Mouse (Mus musculus): ENCODE measurements around the gene Tmem260. TPM values are rescaled to one million over a fixed set of nuclear protein-coding genes. Genes with fewer than 3 reads are reported as not detected.

Gene Tmem260
- total and polyA plus RNA-seq, 2 experiments, result 9.7 to 16.2 TPM

DNA sequence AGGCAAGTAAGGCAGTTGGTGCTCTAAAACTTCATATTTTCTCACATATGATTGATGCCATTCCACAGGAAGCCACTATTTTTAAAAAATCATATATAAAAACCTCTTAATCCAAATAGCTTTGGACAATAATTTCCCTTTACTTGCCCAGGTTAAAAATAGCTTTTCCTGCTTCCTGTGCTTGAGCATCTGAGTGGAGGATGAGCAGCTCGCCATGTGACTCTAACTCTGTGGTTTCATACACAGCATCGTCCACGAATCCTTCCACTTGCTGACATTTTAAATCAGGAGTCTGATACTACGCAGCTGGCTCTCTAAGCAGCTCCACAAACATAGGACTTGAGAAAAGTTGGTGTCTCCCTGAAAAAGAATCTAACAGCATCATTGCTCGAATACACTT is 7.5 kb downstream of the Tmem260 start:
- Histone ChIP-seq H3K27me3 (ENCODE audit: control insufficient read depth, insufficient read depth, low read length) (no peaks in the 10 kb centered on the region), H3K4me3 (ENCODE audit: insufficient read depth, low read depth, low read length) (no peak overlapping the region), H3K36me3 (ENCODE audit: control insufficient read depth, insufficient read depth, low read length) (peaks cover 18% of the 10 kb centered on the region), H3K4me1 (ENCODE audit: control insufficient read depth, insufficient read depth, low read length) (peaks cover 1% of the 10 kb centered on the region), H3K9ac (ENCODE audit: low read depth, low read length) (no peak overlapping the region), H3K27ac (replicated peaks; ENCODE audit: insufficient read depth, low read depth, low read length) (no peak overlapping the region), H3K79me2 (ENCODE audit: control insufficient read depth, insufficient read depth, low read length) (0 out of 2 replicates have a peak, but pooled peaks cover 2% of the 10 kb centered on the region)
- TF ChIP-seq CTCF (IDR thresholded peaks at IDR 0.05; ENCODE audit: low read depth, low read length) (no peak), POLR2A (IDR thresholded peaks at IDR 0.05; ENCODE audit: extremely low read depth, insufficient read depth, low read length) (no peak)
- no peak for DNase-seq (ENCODE audit: extremely low read depth, low read depth, low spot score)
- 84% methylated on average over 5 of the region's 5 CpGs for WGBS

GRCm38 (mm10) chr14:48456305-48457092 is 10.6 kb downstream of the Tmem260 start:
- H3K9ac ChIP-seq (ENCODE audit: low read depth, low read length), result no peak overlapping the region
- H3K27me3 ChIP-seq (ENCODE audit: control insufficient read depth, insufficient read depth, low read length), result no peaks in the 10 kb centered on the region
- WGBS, result 92% methylated on average over 12 of the region's 12 CpGs
- H3K79me2 ChIP-seq (ENCODE audit: control insufficient read depth, insufficient read depth, low read length), result no peaks in the 10 kb centered on the region
- no peak overlapping the region for H3K4me3 ChIP-seq (ENCODE audit: insufficient read depth, low read depth, low read length)
- no peak overlapping the region for H3K27ac ChIP-seq (replicated peaks; ENCODE audit: insufficient read depth, low read depth, low read length)
- TF ChIP-seq POLR2A (IDR thresholded peaks at IDR 0.05; ENCODE audit: extremely low read depth, insufficient read depth, low read length) (no peak), CTCF (IDR thresholded peaks at IDR 0.05; ENCODE audit: low read depth, low read length) (no peak)
- peaks cover 22% of the 10 kb centered on the region for H3K36me3 ChIP-seq (ENCODE audit: control insufficient read depth, insufficient read depth, low read length)
- no peak for DNase-seq (ENCODE audit: extremely low read depth, low read depth, low spot score)
- peaks cover 2% of the 10 kb centered on the region for H3K4me1 ChIP-seq (ENCODE audit: control insufficient read depth, insufficient read depth, low read length)

DNA sequence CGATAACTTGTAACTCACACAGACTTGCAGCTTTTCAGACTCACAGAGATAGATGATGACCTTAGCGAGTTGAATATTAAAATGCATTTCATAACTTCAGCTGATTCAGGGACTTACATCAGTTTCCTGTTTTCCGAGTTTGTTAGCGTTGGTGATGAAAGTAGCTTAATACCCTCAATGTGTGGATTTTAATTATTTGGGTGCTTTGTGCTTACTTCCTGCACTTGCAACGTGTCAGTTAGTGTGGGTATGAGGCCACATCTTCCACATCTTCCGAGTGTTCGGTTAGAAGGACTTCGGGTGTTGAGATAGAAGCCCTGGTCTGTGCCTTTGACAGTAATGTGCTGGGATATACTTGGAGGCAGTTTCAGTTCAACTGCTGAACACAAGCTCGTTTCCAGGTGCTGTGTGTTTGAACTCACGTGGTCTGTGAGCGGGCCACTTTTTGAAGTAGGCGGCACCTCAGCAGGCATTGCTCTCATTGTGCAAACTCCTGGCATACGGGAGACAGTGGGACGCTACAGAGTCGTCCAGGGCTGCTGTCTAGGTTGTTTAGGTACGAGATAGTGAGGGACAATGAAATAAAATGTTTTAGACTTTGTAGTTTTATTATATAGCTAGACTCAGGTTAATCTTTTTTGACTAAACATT is 11.5 kb downstream of the Tmem260 start:
- DNase-seq (ENCODE audit: extremely low read depth, low read depth, low spot score), result no peak
- TF ChIP-seq CTCF (IDR thresholded peaks at IDR 0.05; ENCODE audit: low read depth, low read length) (no peak), POLR2A (IDR thresholded peaks at IDR 0.05; ENCODE audit: extremely low read depth, insufficient read depth, low read length) (no peak)
- Histone ChIP-seq H3K4me3 (ENCODE audit: insufficient read depth, low read depth, low read length) (no peak overlapping the region), H3K27me3 (ENCODE audit: control insufficient read depth, insufficient read depth, low read length) (no peaks in the 10 kb centered on the region), H3K79me2 (ENCODE audit: control insufficient read depth, insufficient read depth, low read length) (no peaks in the 10 kb centered on the region), H3K9ac (ENCODE audit: low read depth, low read length) (no peak overlapping the region), H3K27ac (replicated peaks; ENCODE audit: insufficient read depth, low read depth, low read length) (no peak overlapping the region), H3K36me3 (ENCODE audit: control insufficient read depth, insufficient read depth, low read length) (peaks cover 17% of the 10 kb centered on the region), H3K4me1 (ENCODE audit: control insufficient read depth, insufficient read depth, low read length) (peaks cover 2% of the 10 kb centered on the region)
- WGBS, result 81% methylated on average over 16 of the region's 16 CpGs

DNA sequence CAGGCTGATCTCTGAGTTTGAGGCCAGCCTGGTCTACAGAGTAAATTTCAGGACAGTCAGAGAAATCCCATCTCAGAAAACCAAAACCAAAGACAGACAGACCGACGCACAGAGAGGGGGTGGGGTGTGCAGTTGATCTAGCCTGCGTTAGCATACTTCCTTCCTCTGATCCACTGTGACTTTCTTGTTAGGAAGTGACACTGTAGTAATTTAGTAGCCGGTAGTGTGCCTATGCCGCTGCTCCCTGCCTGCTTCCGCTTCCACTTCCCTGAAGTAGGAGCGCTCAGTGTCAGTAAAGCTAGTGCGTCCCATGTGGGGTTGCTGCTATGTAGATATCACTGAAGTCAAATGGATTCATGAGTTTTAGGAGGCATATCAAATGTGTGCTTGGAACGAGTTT is 13.0 kb downstream of the Tmem260 start:
- DNase-seq (ENCODE audit: extremely low read depth, low read depth, low spot score), result peak; percentile 19
- no peaks in the 10 kb centered on the region for H3K27me3 ChIP-seq (ENCODE audit: control insufficient read depth, insufficient read depth, low read length)
- no peak overlapping the region; the same call in 1 of the 2 replicates for H3K4me3 ChIP-seq (ENCODE audit: insufficient read depth, low read depth, low read length)
- H3K36me3 ChIP-seq (ENCODE audit: control insufficient read depth, insufficient read depth, low read length), result peaks cover 17% of the 10 kb centered on the region
- TF ChIP-seq POLR2A (IDR thresholded peaks at IDR 0.05; ENCODE audit: extremely low read depth, insufficient read depth, low read length) (no peak), CTCF (IDR thresholded peaks at IDR 0.05; ENCODE audit: low read depth, low read length) (no peak)
- H3K9ac ChIP-seq (ENCODE audit: low read depth, low read length), result 0 out of 2 replicates have a peak overlapping the region, but pooled peaks have one; percentile 23
- H3K79me2 ChIP-seq (ENCODE audit: control insufficient read depth, insufficient read depth, low read length), result no peaks in the 10 kb centered on the region
- peak overlapping the region; percentile 51 for H3K27ac ChIP-seq (replicated peaks; ENCODE audit: insufficient read depth, low read depth, low read length)
- peaks cover 2% of the 10 kb centered on the region for H3K4me1 ChIP-seq (ENCODE audit: control insufficient read depth, insufficient read depth, low read length)
- WGBS, result 76% methylated on average over 9 of the region's 9 CpGs

DNA sequence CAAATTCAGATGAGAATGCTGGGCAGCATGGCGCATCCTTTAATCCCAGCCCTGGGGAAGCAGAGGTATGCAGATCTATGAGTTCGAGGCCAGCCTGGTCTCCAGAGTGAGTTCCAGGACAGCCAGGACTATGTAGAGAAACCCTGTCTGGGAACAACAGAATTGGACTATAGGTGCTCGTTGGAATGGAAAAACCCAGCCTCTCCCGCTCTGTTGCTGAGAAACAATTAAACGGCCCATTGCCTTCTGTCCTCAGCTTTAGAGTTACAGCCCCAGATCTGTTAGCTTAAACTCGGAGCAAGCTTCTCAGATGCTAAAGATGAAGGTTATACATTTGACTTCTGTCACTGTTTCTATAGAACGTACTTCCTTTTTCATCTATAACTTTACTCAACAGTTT is 22.4 kb downstream of the Tmem260 start:
- Histone ChIP-seq H3K4me1 (ENCODE audit: control insufficient read depth, insufficient read depth, low read length) (no peaks in the 10 kb centered on the region), H3K27me3 (ENCODE audit: control insufficient read depth, insufficient read depth, low read length) (no peaks in the 10 kb centered on the region), H3K9ac (ENCODE audit: low read depth, low read length) (no peak overlapping the region), H3K27ac (replicated peaks; ENCODE audit: insufficient read depth, low read depth, low read length) (no peak overlapping the region), H3K36me3 (ENCODE audit: control insufficient read depth, insufficient read depth, low read length) (peaks cover 3% of the 10 kb centered on the region; the same call in 1 of the 2 replicates), H3K4me3 (ENCODE audit: insufficient read depth, low read depth, low read length) (no peak overlapping the region), H3K79me2 (ENCODE audit: control insufficient read depth, insufficient read depth, low read length) (0 out of 2 replicates have a peak, but pooled peaks cover 3% of the 10 kb centered on the region)
- DNase-seq (ENCODE audit: extremely low read depth, low read depth, low spot score), result no peak
- TF ChIP-seq CTCF (IDR thresholded peaks at IDR 0.05; ENCODE audit: low read depth, low read length) (no peak), POLR2A (IDR thresholded peaks at IDR 0.05; ENCODE audit: extremely low read depth, insufficient read depth, low read length) (no peak)
- WGBS, result 97% methylated on average over 7 of the region's 7 CpGs
